Mouse (Mus musculus) c-Kit-positive CD71-negative TER-119-negative erythroid progenitor cells, embryonic 14.5 days (primary cell): Measurements from ENCODE around the gene Col25a1.

Source experiments
- DNase-seq: peaks from one replicate; pipeline ENCODE4 v3.0.0-alpha.2; 2013; ENCODE audit warnings: low read depth

The Col25a1 gene

GRCm38 (mm10) chr3:130378626-130379025 lies 247.3 kb downstream of the Col25a1 start:
- DNase-seq: no peak

- no peak for DNase-seq
These were observed 249.1 kb downstream of the Col25a1 start for GRCm38 (mm10) chr3:130380299-130380845.

GRCm38 (mm10) chr3:130381691-130382090 lies 250.4 kb downstream of the Col25a1 start:
- DNase-seq: no peak

- DNase-seq: no peak
These were observed 254.6 kb downstream of the Col25a1 start for GRCm38 (mm10) chr3:130385856-130386255.

- DNase-seq: no peak
These were observed 255.9 kb downstream of the Col25a1 start for GRCm38 (mm10) chr3:130387156-130387555.

GRCm38 (mm10) chr3:130389261-130389975 lies 258.1 kb downstream of the Col25a1 start:
- no peak for DNase-seq

- no peak for DNase-seq
These were observed 265.3 kb downstream of the Col25a1 start for GRCm38 (mm10) chr3:130396636-130397035.

GRCm38 (mm10) chr3:130400716-130401559 lies 269.6 kb downstream of the Col25a1 start:
- DNase-seq: peak; percentile 7

GRCm38 (mm10) chr3:130401560-130401852 lies 270.2 kb downstream of the Col25a1 start:
- no peak for DNase-seq

GRCm38 (mm10) chr3:130404525-130405409 lies 273.5 kb downstream of the Col25a1 start:
- DNase-seq: no peak

GRCm38 (mm10) chr3:130407201-130407600 lies 275.9 kb downstream of the Col25a1 start:
- DNase-seq: no peak

- DNase-seq: no peak
These were observed 281.9 kb downstream of the Col25a1 start for GRCm38 (mm10) chr3:130413239-130413638.

- no peak for DNase-seq
These were observed 287.6 kb downstream of the Col25a1 start for GRCm38 (mm10) chr3:130418951-130419350.

GRCm38 (mm10) chr3:130428796-130429195 lies 297.5 kb downstream of the Col25a1 start:
- no peak for DNase-seq

- DNase-seq: no peak
These were observed 298.8 kb downstream of the Col25a1 start for GRCm38 (mm10) chr3:130430052-130430451.

GRCm38 (mm10) chr3:130432818-130433217 lies 301.5 kb downstream of the Col25a1 start:
- no peak for DNase-seq

- no peak for DNase-seq
These were observed 305.7 kb downstream of the Col25a1 start for GRCm38 (mm10) chr3:130436956-130437355.

GRCm38 (mm10) chr3:130439767-130440166 lies 308.5 kb downstream of the Col25a1 start:
- DNase-seq: no peak

GRCm38 (mm10) chr3:130440689-130441088 lies 309.4 kb downstream of the Col25a1 start:
- DNase-seq: no peak

- DNase-seq: no peak
These were observed 312.7 kb downstream of the Col25a1 start for GRCm38 (mm10) chr3:130443842-130444627.

GRCm38 (mm10) chr3:130449864-130450263 lies 318.6 kb downstream of the Col25a1 start:
- DNase-seq: no peak
